Mouse (Mus musculus) kidney, embryonic 15.5 days (tissue): ENCODE measurements around the gene Rdh5. TPM values are rescaled to one million over a fixed set of nuclear protein-coding genes. Genes with fewer than 3 reads are reported as not detected.

Source experiments
- ATAC-seq: fragments of 200-750 bp; cut with Nextera tagmentation; replicated peaks from 2 replicates; pipeline ENCODE4 v1.8.0; 2017; ENCODE audit warnings: moderate TSS enrichment; ENCODE audit not compliant: low FRiP score
- H3K27ac ChIP-seq: fragments of 300-500 bp; sonication (generic); 2 replicates; pipeline ENCODE4 v1.5.1; 2015; ENCODE audit warnings: mild to moderate bottlenecking, inconsistent platforms
- H3K27me3 ChIP-seq: fragments of 300-500 bp; sonication (generic); 2 replicates; pipeline ENCODE4 v1.6.1; 2015; ENCODE audit warnings: inconsistent platforms
- H3K36me3 ChIP-seq: fragments of 300-500 bp; sonication (generic); 2 replicates; pipeline ENCODE4 v1.6.1; 2015; ENCODE audit warnings: inconsistent platforms
- H3K4me1 ChIP-seq: fragments of 300-500 bp; sonication (generic); 2 replicates; pipeline ENCODE4 v1.6.1; 2015; ENCODE audit warnings: inconsistent platforms
- H3K4me2 ChIP-seq: fragments of 300-500 bp; sonication (generic); 2 replicates; pipeline ENCODE4 v1.6.1; 2015; ENCODE audit warnings: moderate library complexity, mild to moderate bottlenecking, inconsistent platforms
- H3K4me3 ChIP-seq: fragments of 300-500 bp; sonication (generic); replicated peaks from 2 replicates; pipeline ENCODE4 v1.5.1; 2015; ENCODE audit warnings: mild to moderate bottlenecking, inconsistent platforms
- H3K9ac ChIP-seq: fragments of 300-500 bp; sonication (generic); 2 replicates; pipeline ENCODE4 v1.6.1; 2015; ENCODE audit warnings: mild to moderate bottlenecking, inconsistent platforms
- H3K9me3 ChIP-seq: fragments of 300-500 bp; sonication (generic); replicated peaks from 2 replicates; pipeline ENCODE4 v1.6.1; 2016; ENCODE audit warnings: inconsistent platforms
- WGBS: fragments of 180-500 bp; shearing (Covaris S2); methylation state at CpG from one replicate; pipeline ENCODE4 v1.1.7; 2015; ENCODE audit warnings: mixed read lengths; 5-methylcytosine and 5-hydroxymethylcytosine counted together
- polyA plus RNA-seq: library from polyadenylated mRNA; unstranded; fragments of >200 nt; fragmentation: Nextera tagmentation; extraction: Ambion mirVana; gene quantifications from 2 replicates; pipeline ENCODE4 v1.2.1, GENCODE M21; 2015

Rdh5 gene
- polyA plus RNA-seq, 1 experiment from 2014 or later = 18.8 TPM

GRCm38 (mm10) chr10:128912791-128913190 lies 9.9 kb downstream of the Rdh5 start:
- Histone ChIP-seq H3K4me1 (peaks cover 36% of the 10 kb centered on the region), H3K9me3 (no peaks in the 10 kb centered on the region), H3K9ac (no peak overlapping the region), H3K27ac (no peak overlapping the region), H3K36me3 (peaks cover 60% of the 10 kb centered on the region), H3K4me2 (no peak overlapping the region), H3K4me3 (no peak overlapping the region), H3K27me3 (no peaks in the 10 kb centered on the region)
- WGBS = 76% methylated on average over 4 of the region's 4 CpGs
- no peak for ATAC-seq

- peaks cover 54% of the 10 kb centered on the region for H3K36me3 ChIP-seq
- H3K27ac ChIP-seq = no peak overlapping the region
- no peak for ATAC-seq
- H3K9ac ChIP-seq = no peak overlapping the region
- WGBS = 88% methylated on average over 4 of the region's 4 CpGs
- H3K27me3 ChIP-seq = no peaks in the 10 kb centered on the region
- no peaks in the 10 kb centered on the region for H3K9me3 ChIP-seq
- H3K4me1 ChIP-seq = peaks cover 36% of the 10 kb centered on the region
- no peak overlapping the region for H3K4me3 ChIP-seq
- peak overlapping the region; percentile 71; the same call in 1 of the 2 replicates for H3K4me2 ChIP-seq
Observed at GRCm38 (mm10) chr10:128912268-128912667, 10.4 kb downstream of the Rdh5 start.

GRCm38 (mm10) chr10:128911430-128911829 lies 11.3 kb downstream of the Rdh5 start:
- Histone ChIP-seq H3K4me3 (peak overlapping the region; percentile 91), H3K36me3 (peaks cover 46% of the 10 kb centered on the region), H3K9ac (no peak overlapping the region), H3K4me2 (peak overlapping the region; percentile 71), H3K9me3 (no peaks in the 10 kb centered on the region), H3K4me1 (peaks cover 36% of the 10 kb centered on the region), H3K27me3 (no peaks in the 10 kb centered on the region), H3K27ac (0 out of 2 replicates have a peak overlapping the region, but pooled peaks have one; percentile 15)
- ATAC-seq = no peak
- WGBS = 83% methylated on average over 6 of the region's 6 CpGs

- peaks cover 36% of the 10 kb centered on the region for H3K4me1 ChIP-seq
- H3K27me3 ChIP-seq = no peaks in the 10 kb centered on the region
- peak overlapping the region; percentile 71 for H3K4me2 ChIP-seq
- H3K9ac ChIP-seq = peak overlapping the region; percentile 93
- H3K27ac ChIP-seq = peak overlapping the region; percentile 93
- peaks cover 36% of the 10 kb centered on the region for H3K36me3 ChIP-seq
- peak; percentile 34 for ATAC-seq
- no peaks in the 10 kb centered on the region for H3K9me3 ChIP-seq
- under 1% methylated on average over 58 of the region's 66 CpGs for WGBS
- peak overlapping the region; percentile 91 for H3K4me3 ChIP-seq
Observed at GRCm38 (mm10) chr10:128910066-128910841, 12.4 kb downstream of the Rdh5 start.

- Histone ChIP-seq H3K4me2 (peak overlapping the region; percentile 71), H3K4me1 (peaks cover 36% of the 10 kb centered on the region), H3K27me3 (no peaks in the 10 kb centered on the region), H3K9me3 (no peaks in the 10 kb centered on the region), H3K36me3 (peaks cover 29% of the 10 kb centered on the region), H3K27ac (peak overlapping the region; percentile 93), H3K9ac (peak overlapping the region; percentile 93), H3K4me3 (peak overlapping the region; percentile 91)
- ATAC-seq = peak; percentile 86
- WGBS = under 1% methylated on average over 41 of the region's 41 CpGs
Observed at GRCm38 (mm10) chr10:128909567-128910028, 13.1 kb downstream of the Rdh5 start.

GRCm38 (mm10) chr10:128908778-128909448 lies 13.8 kb downstream of the Rdh5 start:
- WGBS = 59% methylated on average over 13 of the region's 13 CpGs
- Histone ChIP-seq H3K27ac (peak overlapping the region; percentile 93), H3K4me3 (peak overlapping the region; percentile 91), H3K4me2 (peak overlapping the region; percentile 71), H3K27me3 (no peaks in the 10 kb centered on the region), H3K9ac (peak overlapping the region; percentile 93), H3K9me3 (no peaks in the 10 kb centered on the region), H3K4me1 (peaks cover 34% of the 10 kb centered on the region), H3K36me3 (peaks cover 22% of the 10 kb centered on the region)
- peak; percentile 12; the same call in 1 of the 2 replicates for ATAC-seq

GRCm38 (mm10) chr10:128904812-128905211 lies 17.9 kb downstream of the Rdh5 start:
- H3K27ac ChIP-seq = no peak overlapping the region
- 79% methylated on average over 5 of the region's 5 CpGs for WGBS
- no peak for ATAC-seq
- peaks cover 9% of the 10 kb centered on the region for H3K4me1 ChIP-seq
- H3K4me2 ChIP-seq = no peak overlapping the region
- H3K36me3 ChIP-seq = no peaks in the 10 kb centered on the region
- no peaks in the 10 kb centered on the region for H3K27me3 ChIP-seq
- H3K4me3 ChIP-seq = no peak overlapping the region
- H3K9me3 ChIP-seq = no peaks in the 10 kb centered on the region
- no peak overlapping the region for H3K9ac ChIP-seq

- H3K27me3 ChIP-seq = no peaks in the 10 kb centered on the region
- H3K27ac ChIP-seq = no peak overlapping the region
- no peak overlapping the region for H3K4me3 ChIP-seq
- ATAC-seq = no peak
- H3K9me3 ChIP-seq = no peaks in the 10 kb centered on the region
- 83% methylated on average over 3 of the region's 3 CpGs for WGBS
- H3K4me2 ChIP-seq = no peak overlapping the region
- no peaks in the 10 kb centered on the region for H3K4me1 ChIP-seq
- no peak overlapping the region for H3K9ac ChIP-seq
- no peaks in the 10 kb centered on the region for H3K36me3 ChIP-seq
Observed at GRCm38 (mm10) chr10:128902409-128902988, 20.2 kb downstream of the Rdh5 start.

GRCm38 (mm10) chr10:128901409-128901808 lies 21.3 kb downstream of the Rdh5 start:
- H3K9ac ChIP-seq = no peak overlapping the region
- H3K4me2 ChIP-seq = no peak overlapping the region
- WGBS = 72% methylated on average over 1 of the region's 1 CpGs
- H3K27ac ChIP-seq = no peak overlapping the region
- H3K9me3 ChIP-seq = no peaks in the 10 kb centered on the region
- ATAC-seq = no peak
- no peaks in the 10 kb centered on the region for H3K36me3 ChIP-seq
- H3K4me3 ChIP-seq = no peak overlapping the region
- H3K4me1 ChIP-seq = peaks cover 1% of the 10 kb centered on the region; the same call in 1 of the 2 replicates
- peaks cover 8% of the 10 kb centered on the region for H3K27me3 ChIP-seq

GRCm38 (mm10) chr10:128900698-128901097 lies 22.0 kb downstream of the Rdh5 start, which contains the start of gene Cd63:
TSS of gene Cd63 (plus strand) at chr10:128900989.
- Histone ChIP-seq H3K4me3 (no peak within 1 kb of the TSS), H3K27ac (peak within 1 kb of the TSS; percentile 20; the same call in 1 of the 2 replicates), H3K9me3 (no peaks in the 10 kb centered on the region), H3K27me3 (peaks cover 15% of the 10 kb centered on the region), H3K9ac (no peak within 1 kb of the TSS), H3K4me1 (peaks cover 8% of the 10 kb centered on the region), H3K4me2 (no peak within 1 kb of the TSS), H3K36me3 (no peaks in the 10 kb centered on the region)
- 89% methylated on average over 3 of the region's 3 CpGs for WGBS
- no peak for ATAC-seq

GRCm38 (mm10) chr10:128899759-128900490 lies 22.8 kb downstream of the Rdh5 start:
- Histone ChIP-seq H3K4me1 (peaks cover 15% of the 10 kb centered on the region), H3K9me3 (no peaks in the 10 kb centered on the region)

More at GRCm38 (mm10) chr10:128899759-128900490, 22.8 kb downstream of the Rdh5 start:
- peaks cover 17% of the 10 kb centered on the region for H3K27me3 ChIP-seq
- no peak overlapping the region for H3K4me3 ChIP-seq
- WGBS = 77% methylated on average over 6 of the region's 6 CpGs
- H3K4me2 ChIP-seq = no peak overlapping the region
- ATAC-seq = no peak
- H3K27ac ChIP-seq = peak overlapping the region; percentile 20; the same call in 1 of the 2 replicates
- H3K9ac ChIP-seq = no peak overlapping the region
- no peaks in the 10 kb centered on the region for H3K36me3 ChIP-seq
